Mouse (Mus musculus) ES-E14 (cell line): Measurements from ENCODE around the gene Slfn1. TPM values are rescaled to one million over a fixed set of nuclear protein-coding genes. Genes with fewer than 3 reads are reported as not detected.

Experiments used
- DNase-seq: peaks from one replicate; pipeline ENCODE4 v3.0.0-alpha.2; 2013; ENCODE audit warnings: low read depth, low spot score
- H3K27ac ChIP-seq: 2 replicates; pipeline ENCODE4 v1.5.1; 2012; ENCODE audit warnings: low read depth, mild to moderate bottlenecking, low read length, moderate library complexity, mixed read lengths; ENCODE audit not compliant: poor library complexity, insufficient read depth, severe bottlenecking
- H3K36me3 ChIP-seq: 2 replicates; pipeline ENCODE4 v1.6.1; 2012; ENCODE audit warnings: mild to moderate bottlenecking, low read length, moderate library complexity, mixed read lengths; ENCODE audit not compliant: control insufficient read depth, poor library complexity, insufficient read depth, severe bottlenecking
- H3K4me1 ChIP-seq, 2 experiments: fragments of 150-350 bp in 1 of 2; sonication (generic) in 1 of 2; 2 replicates each; pipeline ENCODE4 v1.6.1; 2012; ENCODE audit warnings: low read length in 2 of 2, mild to moderate bottlenecking in 1 of 2, mixed read lengths in 1 of 2; ENCODE audit not compliant: control insufficient read depth in 2 of 2, insufficient read depth in 2 of 2, poor library complexity in 1 of 2
- H3K4me3 ChIP-seq, 2 experiments: fragments of 150-350 bp in 1 of 2; sonication (generic) in 1 of 2; 2 replicates each; pipeline ENCODE4 v1.5.1; 2012; ENCODE audit warnings: low read length in 2 of 2, low read depth in 1 of 2, mild to moderate bottlenecking in 1 of 2, mixed read lengths in 1 of 2; ENCODE audit not compliant: insufficient read depth in 1 of 2, poor library complexity in 1 of 2, severe bottlenecking in 1 of 2
- H3K9ac ChIP-seq: 2 replicates; pipeline ENCODE4 v1.6.1; 2012; ENCODE audit warnings: low read depth, mild to moderate bottlenecking, low read length, mixed read lengths; ENCODE audit not compliant: poor library complexity, insufficient read depth, severe bottlenecking
- H3K9me3 ChIP-seq: fragments of 150-350 bp; sonication (generic); 2 replicates; pipeline ENCODE4 v1.6.1; 2012; ENCODE audit warnings: low read depth, mild to moderate bottlenecking, low read length; ENCODE audit not compliant: control insufficient read depth, insufficient read depth
- CHD2 ChIP-seq: IDR thresholded peaks from 2 replicates; pipeline ENCODE4 v1.6.1; 2014; ENCODE audit warnings: mild to moderate bottlenecking, low read depth, low read length, inconsistent platforms
- HCFC1 ChIP-seq: IDR thresholded peaks from 2 replicates; pipeline ENCODE4 v1.6.1; 2012; ENCODE audit warnings: low read length, inconsistent platforms, borderline replicate concordance; ENCODE audit not compliant: insufficient read depth
- MAFK ChIP-seq: IDR thresholded peaks from 2 replicates; pipeline ENCODE4 v1.6.1; 2014; ENCODE audit warnings: mild to moderate bottlenecking, low read depth, low read length, inconsistent platforms; ENCODE audit not compliant: insufficient read depth
- ZC3H11A ChIP-seq: IDR thresholded peaks from 2 replicates; pipeline ENCODE4 v1.6.1; 2012; ENCODE audit warnings: low read depth, mild to moderate bottlenecking, inconsistent platforms, low read length, borderline replicate concordance
- ZNF384 ChIP-seq: IDR thresholded peaks from 2 replicates; pipeline ENCODE4 v1.6.1; 2012; ENCODE audit warnings: low read depth, low read length, inconsistent platforms
- in situ Hi-C, 2 experiments: fragments of 600-800 bp; cut with MboI; formaldehyde crosslinking; loops; one replicate each; pipeline ENCODE4 v1.15.1; 2025; ENCODE audit warnings: low sequenced_read_pairs in 2 of 2, inconsistent platforms in 1 of 2; ENCODE audit not compliant: unreplicated experiment in 2 of 2
- total RNA-seq: library from RNA; depleted of rRNA; stranded (reverse); fragments of 300-350 nt; gene quantifications from 2 replicates; pipeline ENCODE4 v1.2.3, GENCODE M21; 2012

The Slfn1 gene
- total RNA-seq, 1 experiment: not detected

GRCm38 (mm10) chr11:83078423-83079140 lies 38.1 kb upstream of the Slfn1 start:
- no peak for DNase-seq
- Histone ChIP-seq H3K36me3 (no peaks in the 10 kb centered on the region), H3K4me3 (no peak overlapping the region), H3K9ac (no peak overlapping the region), H3K4me1 (no peaks in the 10 kb centered on the region), H3K9me3 (no peaks in the 10 kb centered on the region; the same call in 1 of the 2 replicates), H3K27ac (no peak overlapping the region)
- in situ Hi-C loops: no loop called here
- TF ChIP-seq ZC3H11A (no peak), MAFK (no peak), ZNF384 (no peak), HCFC1 (no peak), CHD2 (no peak)

GRCm38 (mm10) chr11:83079487-83080199 lies 37.0 kb upstream of the Slfn1 start:
- Histone ChIP-seq H3K27ac (no peak overlapping the region), H3K4me1 (no peaks in the 10 kb centered on the region), H3K9me3 (no peaks in the 10 kb centered on the region; the same call in 1 of the 2 replicates), H3K9ac (no peak overlapping the region), H3K36me3 (no peaks in the 10 kb centered on the region), H3K4me3 (no peak overlapping the region)
- TF ChIP-seq MAFK: no peak
- no peak for TF ChIP-seq ZNF384
- no peak for TF ChIP-seq HCFC1
- TF ChIP-seq CHD2: no peak
- TF ChIP-seq ZC3H11A: no peak
- DNase-seq: no peak
- in situ Hi-C loops: no loop called here

- TF ChIP-seq HCFC1 (no peak), CHD2 (no peak), ZC3H11A (no peak), MAFK (no peak), ZNF384 (no peak)
- in situ Hi-C loops: no loop called here
- Histone ChIP-seq H3K9ac (no peak overlapping the region), H3K36me3 (no peaks in the 10 kb centered on the region), H3K9me3 (no peaks in the 10 kb centered on the region; the same call in 1 of the 2 replicates), H3K4me3 (no peak overlapping the region), H3K4me1 (no peaks in the 10 kb centered on the region), H3K27ac (no peak overlapping the region)
- no peak for DNase-seq
Observed at GRCm38 (mm10) chr11:83082741-83083473, 33.7 kb upstream of the Slfn1 start.

- no peak for DNase-seq
Observed at GRCm38 (mm10) chr11:83084161-83084560, 32.5 kb upstream of the Slfn1 start.

More at GRCm38 (mm10) chr11:83084161-83084560, 32.5 kb upstream of the Slfn1 start:
- in situ Hi-C loops: no loop called here
- no peak overlapping the region for H3K9ac ChIP-seq
- H3K36me3 ChIP-seq: no peaks in the 10 kb centered on the region
- H3K9me3 ChIP-seq: no peaks in the 10 kb centered on the region; the same call in 1 of the 2 replicates
- no peak overlapping the region for H3K27ac ChIP-seq
- H3K4me3 ChIP-seq: no peak overlapping the region
- TF ChIP-seq HCFC1: no peak
- TF ChIP-seq ZNF384: no peak
- TF ChIP-seq CHD2: no peak
- no peak for TF ChIP-seq ZC3H11A
- TF ChIP-seq MAFK: no peak
- H3K4me1 ChIP-seq: no peaks in the 10 kb centered on the region
